Mouse (Mus musculus): ENCODE data around the gene 4930415O20Rik. TPM values are rescaled to one million over a fixed set of nuclear protein-coding genes. Genes with fewer than 3 reads are reported as not detected.

Gene 4930415O20Rik
- polyA plus RNA-seq, 1 experiment from 2014 or later = 0.29 TPM

- DNase-seq (ENCODE audit: low spot score) (no peak), ATAC-seq (ENCODE audit: insufficient number of reproducible peaks, low FRiP score, low TSS enrichment, low read depth) (no peak)
- Histone ChIP-seq H3K36me3 (ENCODE audit: control insufficient read depth, insufficient read depth, low read length) (peaks cover 44% of the 10 kb centered on the region), H3K9me3 (ENCODE audit: control insufficient read depth, low read length) (no peaks in the 10 kb centered on the region), H3K27me3 (ENCODE audit: control insufficient read depth, insufficient read depth, low read length) (no peaks in the 10 kb centered on the region), H3K9ac (ENCODE audit: low read length) (no peak overlapping the region), H3K4me2 (ENCODE audit: low read depth, severe bottlenecking) (no peak overlapping the region), H3K4me1 (ENCODE audit: control insufficient read depth, insufficient read depth, low read length) (no peaks in the 10 kb centered on the region), H3K27ac (replicated peaks; ENCODE audit: low read depth, low read length) (no peak overlapping the region), H3K4me3 (ENCODE audit: low read depth, low read length) (no peak overlapping the region)
- WGBS = 78% methylated on average over 19 of the region's 19 CpGs
Observed at GRCm38 (mm10) chr15:98594193-98594592, 23.4 kb downstream of the 4930415O20Rik start.

GRCm38 (mm10) chr15:98595049-98595448 is 24.2 kb downstream of the 4930415O20Rik start:
- no peak for DNase-seq (ENCODE audit: low spot score)
- ATAC-seq (ENCODE audit: insufficient number of reproducible peaks, low FRiP score, low TSS enrichment, low read depth) = no peak
- 90% methylated on average over 5 of the region's 5 CpGs for WGBS
- peaks cover 48% of the 10 kb centered on the region for H3K36me3 ChIP-seq (ENCODE audit: control insufficient read depth, insufficient read depth, low read length)
- no peaks in the 10 kb centered on the region for H3K9me3 ChIP-seq (ENCODE audit: control insufficient read depth, low read length)
- H3K27ac ChIP-seq (replicated peaks; ENCODE audit: low read depth, low read length) = no peak overlapping the region
- H3K4me3 ChIP-seq (ENCODE audit: low read depth, low read length) = no peak overlapping the region
- no peak overlapping the region for H3K9ac ChIP-seq (ENCODE audit: low read length)
- no peaks in the 10 kb centered on the region for H3K27me3 ChIP-seq (ENCODE audit: control insufficient read depth, insufficient read depth, low read length)
- no peaks in the 10 kb centered on the region for H3K4me1 ChIP-seq (ENCODE audit: control insufficient read depth, insufficient read depth, low read length)
- no peak overlapping the region for H3K4me2 ChIP-seq (ENCODE audit: low read depth, severe bottlenecking)

- Histone ChIP-seq H3K9ac (ENCODE audit: low read length) (no peak overlapping the region), H3K4me3 (ENCODE audit: low read depth, low read length) (no peak overlapping the region), H3K9me3 (ENCODE audit: control insufficient read depth, low read length) (no peaks in the 10 kb centered on the region), H3K4me1 (ENCODE audit: control insufficient read depth, insufficient read depth, low read length) (no peaks in the 10 kb centered on the region), H3K36me3 (ENCODE audit: control insufficient read depth, insufficient read depth, low read length) (peaks cover 47% of the 10 kb centered on the region), H3K4me2 (ENCODE audit: low read depth, severe bottlenecking) (no peak overlapping the region), H3K27me3 (ENCODE audit: control insufficient read depth, insufficient read depth, low read length) (no peaks in the 10 kb centered on the region), H3K27ac (replicated peaks; ENCODE audit: low read depth, low read length) (no peak overlapping the region)
- DNase-seq (ENCODE audit: low spot score) (no peak), ATAC-seq (ENCODE audit: insufficient number of reproducible peaks, low FRiP score, low TSS enrichment, low read depth) (no peak)
- WGBS = 93% methylated on average over 14 of the region's 14 CpGs
Observed at GRCm38 (mm10) chr15:98596609-98597008, 25.8 kb downstream of the 4930415O20Rik start.

GRCm38 (mm10) chr15:98600036-98600709 is 29.4 kb downstream of the 4930415O20Rik start:
- Histone ChIP-seq H3K9me3 (ENCODE audit: control insufficient read depth, low read length) (no peaks in the 10 kb centered on the region), H3K27me3 (ENCODE audit: control insufficient read depth, insufficient read depth, low read length) (no peaks in the 10 kb centered on the region), H3K9ac (ENCODE audit: low read length) (no peak overlapping the region), H3K27ac (replicated peaks; ENCODE audit: low read depth, low read length) (no peak overlapping the region), H3K4me3 (ENCODE audit: low read depth, low read length) (no peak overlapping the region), H3K4me1 (ENCODE audit: control insufficient read depth, insufficient read depth, low read length) (no peaks in the 10 kb centered on the region), H3K4me2 (ENCODE audit: low read depth, severe bottlenecking) (no peak overlapping the region), H3K36me3 (ENCODE audit: control insufficient read depth, insufficient read depth, low read length) (peaks cover 50% of the 10 kb centered on the region)
- no peak for DNase-seq (ENCODE audit: low spot score)
- ATAC-seq (ENCODE audit: insufficient number of reproducible peaks, low FRiP score, low TSS enrichment, low read depth) = no peak
- 94% methylated on average over 12 of the region's 12 CpGs for WGBS

GRCm38 (mm10) chr15:98601832-98602190 is 31.0 kb downstream of the 4930415O20Rik start:
- Histone ChIP-seq H3K9ac (ENCODE audit: low read length) (no peak overlapping the region), H3K4me1 (ENCODE audit: control insufficient read depth, insufficient read depth, low read length) (peaks cover 2% of the 10 kb centered on the region), H3K4me2 (ENCODE audit: low read depth, severe bottlenecking) (no peak overlapping the region), H3K27ac (replicated peaks; ENCODE audit: low read depth, low read length) (no peak overlapping the region), H3K4me3 (ENCODE audit: low read depth, low read length) (no peak overlapping the region), H3K27me3 (ENCODE audit: control insufficient read depth, insufficient read depth, low read length) (no peaks in the 10 kb centered on the region), H3K9me3 (ENCODE audit: control insufficient read depth, low read length) (no peaks in the 10 kb centered on the region), H3K36me3 (ENCODE audit: control insufficient read depth, insufficient read depth, low read length) (peaks cover 38% of the 10 kb centered on the region)
- ATAC-seq (ENCODE audit: insufficient number of reproducible peaks, low FRiP score, low TSS enrichment, low read depth) = no peak
- 88% methylated on average over 7 of the region's 7 CpGs for WGBS
- no peak for DNase-seq (ENCODE audit: low spot score)

- no peak for DNase-seq (ENCODE audit: low spot score)
- no peak overlapping the region for H3K9ac ChIP-seq (ENCODE audit: low read length)
Observed at GRCm38 (mm10) chr15:98602191-98602881, 31.5 kb downstream of the 4930415O20Rik start.

GRCm38 (mm10) chr15:98602921-98603458 is 32.2 kb downstream of the 4930415O20Rik start:
- Histone ChIP-seq H3K27ac (replicated peaks; ENCODE audit: low read depth, low read length) (no peak overlapping the region), H3K4me2 (ENCODE audit: low read depth, severe bottlenecking) (no peak overlapping the region)

More at GRCm38 (mm10) chr15:98602191-98602881, 31.5 kb downstream of the 4930415O20Rik start:
- WGBS = 75% methylated on average over 13 of the region's 13 CpGs
- Histone ChIP-seq H3K4me3 (ENCODE audit: low read depth, low read length) (no peak overlapping the region), H3K4me2 (ENCODE audit: low read depth, severe bottlenecking) (no peak overlapping the region), H3K27ac (replicated peaks; ENCODE audit: low read depth, low read length) (no peak overlapping the region), H3K4me1 (ENCODE audit: control insufficient read depth, insufficient read depth, low read length) (peaks cover 5% of the 10 kb centered on the region), H3K36me3 (ENCODE audit: control insufficient read depth, insufficient read depth, low read length) (peaks cover 35% of the 10 kb centered on the region), H3K9me3 (ENCODE audit: control insufficient read depth, low read length) (no peaks in the 10 kb centered on the region), H3K27me3 (ENCODE audit: control insufficient read depth, insufficient read depth, low read length) (no peaks in the 10 kb centered on the region)
- no peak for ATAC-seq (ENCODE audit: insufficient number of reproducible peaks, low FRiP score, low TSS enrichment, low read depth)

GRCm38 (mm10) chr15:98604041-98604575 is 33.3 kb downstream of the 4930415O20Rik start:
- Histone ChIP-seq H3K27me3 (ENCODE audit: control insufficient read depth, insufficient read depth, low read length) (no peaks in the 10 kb centered on the region), H3K36me3 (ENCODE audit: control insufficient read depth, insufficient read depth, low read length) (peaks cover 25% of the 10 kb centered on the region), H3K4me1 (ENCODE audit: control insufficient read depth, insufficient read depth, low read length) (peaks cover 17% of the 10 kb centered on the region), H3K27ac (replicated peaks; ENCODE audit: low read depth, low read length) (no peak overlapping the region), H3K9me3 (ENCODE audit: control insufficient read depth, low read length) (no peaks in the 10 kb centered on the region), H3K4me2 (ENCODE audit: low read depth, severe bottlenecking) (no peak overlapping the region), H3K9ac (ENCODE audit: low read length) (no peak overlapping the region), H3K4me3 (ENCODE audit: low read depth, low read length) (no peak overlapping the region)
- DNase-seq (ENCODE audit: low spot score) (no peak), ATAC-seq (ENCODE audit: insufficient number of reproducible peaks, low FRiP score, low TSS enrichment, low read depth) (no peak)
- 94% methylated on average over 24 of the region's 24 CpGs for WGBS

More at GRCm38 (mm10) chr15:98602921-98603458, 32.2 kb downstream of the 4930415O20Rik start:
- Histone ChIP-seq H3K9ac (ENCODE audit: low read length) (no peak overlapping the region), H3K4me3 (ENCODE audit: low read depth, low read length) (no peak overlapping the region), H3K9me3 (ENCODE audit: control insufficient read depth, low read length) (no peaks in the 10 kb centered on the region), H3K27me3 (ENCODE audit: control insufficient read depth, insufficient read depth, low read length) (no peaks in the 10 kb centered on the region), H3K36me3 (ENCODE audit: control insufficient read depth, insufficient read depth, low read length) (peaks cover 30% of the 10 kb centered on the region), H3K4me1 (ENCODE audit: control insufficient read depth, insufficient read depth, low read length) (peaks cover 12% of the 10 kb centered on the region)
- DNase-seq (ENCODE audit: low spot score) (no peak), ATAC-seq (ENCODE audit: insufficient number of reproducible peaks, low FRiP score, low TSS enrichment, low read depth) (no peak)
- WGBS = 70% methylated on average over 4 of the region's 4 CpGs
